Mouse (Mus musculus): Measurements from ENCODE around the gene Chd1l.

DNA sequence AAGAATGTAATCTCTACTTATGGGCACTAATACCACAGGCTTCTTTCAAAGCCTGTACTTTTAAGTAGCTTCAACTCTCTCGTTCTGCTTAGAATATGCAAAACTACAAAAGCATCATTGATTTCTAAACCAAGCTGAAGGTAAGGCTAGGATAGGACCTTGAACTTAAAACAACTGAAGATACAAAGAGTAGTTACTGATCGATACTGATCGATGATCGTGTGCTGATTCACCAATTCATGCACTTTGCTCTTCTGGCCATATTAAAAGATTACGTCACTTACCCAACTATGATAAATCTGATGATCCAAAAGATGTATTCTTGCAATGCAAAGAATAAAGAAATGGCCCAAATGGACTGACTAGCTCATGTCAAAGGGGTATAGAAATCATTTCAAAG lies 43.8 kb upstream of the Chd1l start:
- no peak for TF ChIP-seq CTCF (IDR thresholded peaks at IDR 0.05; ENCODE audit: borderline replicate concordance, control insufficient read depth, extremely low read depth, insufficient read depth, low read length, poor library complexity)
- no peak for TF ChIP-seq POLR2A (IDR thresholded peaks at IDR 0.05; ENCODE audit: control insufficient read depth, extremely low read depth, insufficient read depth, low read length, poor library complexity)

All from thymus, adult 2 months (tissue).